Mouse (Mus musculus) retina, embryonic 14.5 days (tissue): ENCODE measurements around the gene Creg1.
"Not testable (repeated sequence)": the region's sequence is repeated elsewhere in the genome, so short reads cannot be mapped to it uniquely, and the experiment has no call there.

Experiments used
- DNase-seq: peaks from one replicate; pipeline ENCODE4 v3.0.0-alpha.2; 2015; ENCODE audit warnings: low spot score

The Creg1 gene

GRCm38 (mm10) chr1:165751838-165752237 lies 11.7 kb upstream of the Creg1 start:
- DNase-seq, result no peak

GRCm38 (mm10) chr1:165754205-165754604 lies 9.3 kb upstream of the Creg1 start:
- DNase-seq, result no peak

- no peak for DNase-seq
Measured at GRCm38 (mm10) chr1:165755194-165755593, 8.4 kb upstream of the Creg1 start.

- no peak for DNase-seq
Measured at GRCm38 (mm10) chr1:165761522-165762305, 1.8 kb upstream of the Creg1 start.

- not testable (repeated sequence) for DNase-seq
Measured at GRCm38 (mm10) chr1:165762498-165762897, 1.0 kb upstream of the Creg1 start.

- no peak for DNase-seq
Measured at GRCm38 (mm10) chr1:165762914-165763634, 472 bp upstream of the Creg1 start.

DNA sequence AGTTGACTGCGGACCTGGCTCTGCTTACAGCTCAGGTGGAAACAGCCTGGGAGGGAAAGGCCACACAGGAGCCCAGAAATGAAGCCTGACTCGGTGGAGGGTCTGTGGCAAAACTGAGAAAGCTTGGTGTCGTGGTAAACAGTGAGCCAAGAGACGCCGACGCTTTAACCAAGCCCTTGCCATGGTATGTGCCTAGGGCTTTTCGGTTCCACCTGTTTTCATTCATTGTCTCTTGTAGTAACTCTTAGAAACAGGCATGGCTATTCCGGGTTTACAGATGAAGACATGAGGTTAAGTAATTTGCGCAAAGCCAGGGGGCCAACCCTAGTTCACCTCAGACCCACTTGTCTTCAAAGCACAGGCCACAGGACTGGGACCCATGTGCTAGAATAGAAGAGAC lies 1.0 kb downstream of the Creg1 start:
- no peak for DNase-seq

DNA sequence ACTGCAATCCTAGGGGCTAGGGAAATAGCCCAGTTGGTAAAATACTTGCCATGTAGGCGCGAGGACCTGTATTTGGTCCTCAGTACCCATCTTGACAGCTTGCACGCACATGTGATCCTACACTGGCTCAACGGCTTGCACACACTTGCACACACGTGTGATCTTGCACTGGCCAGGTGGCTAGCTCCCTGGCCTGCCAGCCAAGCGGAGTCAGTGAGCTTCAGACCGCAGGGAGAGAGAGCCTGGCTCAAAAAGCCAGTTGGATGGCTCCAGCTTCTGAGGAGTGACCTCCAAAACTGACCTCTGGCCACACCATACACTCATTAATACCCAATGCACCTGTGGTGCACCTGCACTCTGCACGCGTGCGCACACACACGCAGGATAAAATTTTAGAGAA lies 1.5 kb downstream of the Creg1 start:
- no peak for DNase-seq

DNA sequence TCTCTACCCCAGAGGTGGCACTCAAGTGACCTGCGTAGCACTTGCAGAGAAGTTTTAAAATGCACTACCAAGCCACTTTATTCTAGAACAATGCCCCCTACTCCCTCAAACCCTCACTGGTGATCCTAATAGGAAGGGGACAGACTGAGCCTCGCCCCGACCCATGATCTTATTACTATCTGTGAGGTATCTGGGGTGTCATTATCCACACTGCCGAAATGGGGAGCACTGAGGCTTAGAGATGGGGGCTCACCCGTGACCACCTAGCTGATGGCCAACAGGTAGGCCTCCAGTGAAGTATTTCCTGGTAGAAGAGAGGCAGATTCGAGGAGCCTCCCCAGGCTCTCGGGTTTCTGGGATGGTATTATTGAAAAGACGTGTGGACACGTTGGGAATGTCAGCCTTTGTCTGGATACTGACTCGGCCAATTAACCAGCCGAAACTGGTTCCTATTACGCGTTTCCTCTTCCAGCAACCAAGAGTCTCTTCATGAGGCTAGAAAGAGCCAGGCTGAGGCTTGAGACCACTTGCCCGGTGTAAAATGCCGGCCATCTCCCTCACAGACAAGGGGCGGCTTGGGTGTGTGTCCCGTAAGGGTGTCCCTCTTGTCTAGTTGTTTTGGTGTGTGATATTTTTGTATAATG lies 2.2 kb downstream of the Creg1 start:
- no peak for DNase-seq

- DNase-seq, result no peak
Measured at GRCm38 (mm10) chr1:165766295-165766890, 2.8 kb downstream of the Creg1 start.

DNA sequence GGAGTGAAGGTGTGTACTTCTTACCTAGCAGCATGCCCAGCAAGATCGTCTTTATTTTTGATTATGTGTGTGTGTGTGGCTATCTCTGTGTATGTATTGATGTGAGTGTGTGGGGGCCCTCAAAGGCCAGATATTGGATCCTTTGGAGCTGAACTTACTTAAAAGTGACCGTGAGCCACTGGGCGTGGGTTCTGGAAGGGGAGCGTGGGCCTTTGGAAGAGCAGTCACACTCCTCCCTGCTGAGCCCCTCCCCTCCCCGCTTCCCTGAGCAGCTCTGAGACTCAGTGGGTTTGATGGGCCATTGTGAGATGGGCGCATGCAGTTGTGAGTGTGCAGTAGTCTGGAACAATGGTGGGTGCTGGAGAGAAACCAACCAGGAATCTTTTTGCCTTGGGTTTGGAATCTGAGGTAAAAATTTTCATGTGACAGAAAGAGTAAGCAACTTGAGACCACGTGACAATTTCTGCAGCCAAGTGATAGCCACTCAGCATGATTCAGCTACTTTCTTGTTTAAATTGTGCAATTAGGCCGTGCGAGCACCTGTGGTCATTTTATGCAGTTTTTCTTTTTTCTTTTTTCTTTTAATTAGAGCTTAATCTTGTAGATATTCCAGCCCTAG lies 5.5 kb downstream of the Creg1 start:
- DNase-seq, result no peak

DNA sequence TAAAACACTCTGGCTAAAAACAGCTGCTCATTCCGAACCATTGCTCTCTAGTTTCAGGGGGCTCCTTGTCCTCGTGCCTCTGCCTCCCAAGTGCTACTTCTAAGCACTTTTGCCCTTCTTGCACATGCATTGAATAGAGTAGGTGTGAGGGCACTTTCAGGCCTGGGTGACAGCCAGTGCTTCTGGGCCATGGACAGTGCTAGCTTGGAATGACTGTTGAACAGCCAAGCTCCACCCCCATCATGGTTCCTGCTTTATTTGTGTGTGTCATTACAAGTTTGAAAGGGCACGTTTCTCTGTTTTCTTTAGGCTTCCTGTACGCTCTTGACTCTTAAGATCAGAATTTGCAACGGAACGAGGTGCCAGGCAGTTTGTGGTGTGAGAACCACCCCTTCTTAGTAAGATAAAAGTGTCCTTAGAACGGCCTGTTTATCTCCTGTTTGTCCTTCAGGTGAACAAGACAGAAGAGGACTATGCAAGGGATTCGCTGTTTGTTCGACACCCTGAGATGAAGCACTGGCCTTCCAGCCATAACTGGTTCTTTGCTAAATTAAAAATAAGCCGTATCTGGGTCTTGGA lies 6.7 kb downstream of the Creg1 start:
- no peak for DNase-seq

DNA sequence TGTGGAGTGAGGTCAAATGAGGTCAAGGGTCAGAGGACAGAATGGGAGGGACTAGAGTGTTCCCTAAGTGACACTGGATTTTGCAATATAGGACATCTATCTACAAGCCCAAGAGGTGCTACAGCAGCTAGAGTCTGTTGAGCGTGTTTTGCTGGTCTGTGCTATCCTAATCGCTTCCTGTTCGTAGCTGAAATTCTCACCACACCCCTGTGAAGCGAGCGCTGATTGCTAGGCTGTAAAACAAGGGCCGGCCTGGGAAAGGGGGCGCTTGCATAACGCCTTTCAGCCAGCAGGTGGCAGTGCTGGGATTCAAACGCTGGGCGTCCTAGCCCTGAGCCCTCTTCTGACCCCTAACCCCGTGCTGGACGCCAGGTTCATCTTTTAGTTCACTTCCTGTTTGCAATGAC lies 7.9 kb downstream of the Creg1 start:
- peak; percentile 93 for DNase-seq

DNA sequence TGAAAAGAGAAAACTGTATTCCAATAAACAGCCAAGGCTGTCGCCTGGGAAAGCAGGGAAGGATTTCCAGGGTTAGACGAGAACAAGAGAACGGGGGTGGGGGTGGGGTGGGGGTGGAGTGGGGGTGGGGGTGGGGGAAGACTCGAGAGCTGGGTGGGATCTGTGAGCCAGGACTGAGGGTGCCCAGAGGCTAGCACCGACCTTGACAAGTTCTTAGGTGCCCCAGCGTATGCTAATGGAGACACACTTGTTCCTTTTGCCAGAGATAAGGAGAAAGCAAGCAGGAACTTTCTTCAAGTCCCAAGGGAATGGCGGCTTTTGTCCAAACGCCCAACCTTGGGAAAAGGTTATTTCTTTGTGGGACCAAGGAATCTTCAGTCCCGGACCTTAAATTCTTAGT lies 8.5 kb downstream of the Creg1 start:
- DNase-seq, result no peak

- DNase-seq, result peak; percentile 91
Measured at GRCm38 (mm10) chr1:165775518-165776294, 12.2 kb downstream of the Creg1 start.

DNA sequence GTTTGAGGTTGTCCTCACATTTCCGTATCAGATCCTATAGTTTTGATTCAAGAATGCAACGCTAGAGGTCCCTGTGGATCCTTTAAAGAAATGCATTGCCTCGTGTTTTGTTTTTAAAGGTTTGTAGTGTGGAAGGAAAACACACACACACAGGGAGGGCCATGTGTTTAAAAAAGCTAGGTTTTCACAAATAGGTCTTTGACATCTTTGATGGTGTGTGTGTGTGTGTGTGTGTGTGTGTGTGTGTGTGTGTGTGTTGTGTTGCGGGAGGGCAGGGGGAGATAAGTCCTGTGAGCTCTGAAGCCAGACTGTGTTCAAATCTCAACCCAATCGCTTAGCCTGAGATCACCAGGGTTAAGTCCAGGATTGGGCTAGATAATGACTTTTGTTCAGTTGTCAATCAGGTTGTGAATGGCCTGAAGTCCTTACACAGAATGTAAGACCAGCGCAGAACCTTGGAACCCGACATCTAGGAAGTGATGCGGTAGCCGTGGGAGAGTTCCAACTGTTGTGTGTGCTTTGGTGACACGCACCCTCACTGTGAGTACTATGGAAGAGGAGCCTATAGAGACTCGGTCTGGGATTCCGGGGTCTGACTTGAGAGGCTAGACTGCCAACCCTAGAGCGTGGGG lies 16.5 kb downstream of the Creg1 start:
- peak; percentile 78 for DNase-seq

- peak; percentile 75 for DNase-seq
Measured at GRCm38 (mm10) chr1:165780586-165781111, 17.1 kb downstream of the Creg1 start.

DNA sequence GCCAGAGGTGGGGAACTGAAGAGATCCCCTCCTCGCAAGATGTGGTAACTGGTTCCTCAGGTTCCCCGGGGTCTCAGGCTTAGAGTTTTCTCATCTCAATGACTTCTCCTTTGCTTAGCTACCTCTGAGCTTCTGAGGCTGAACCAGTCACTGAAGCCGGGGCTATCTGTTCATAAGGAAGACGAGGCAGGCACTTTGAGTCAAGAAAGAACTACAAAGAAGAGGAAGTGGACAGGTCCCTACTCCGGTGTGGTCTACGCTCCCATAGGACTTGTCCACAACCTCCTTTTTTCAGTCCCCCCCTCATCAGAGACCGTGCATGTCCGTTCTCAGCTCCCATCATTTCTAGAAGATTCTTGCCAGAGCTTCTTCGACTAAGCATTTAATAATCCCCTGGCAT lies 17.9 kb downstream of the Creg1 start:
- no peak for DNase-seq

- DNase-seq, result no peak
Measured at GRCm38 (mm10) chr1:165781911-165782310, 18.4 kb downstream of the Creg1 start.

GRCm38 (mm10) chr1:165786296-165786695 lies 22.8 kb downstream of the Creg1 start:
- no peak for DNase-seq
